Mouse (Mus musculus): ENCODE results near the gene H2-Eb1. TPM values are rescaled to one million over a fixed set of nuclear protein-coding genes. Genes with fewer than 3 reads are reported as not detected.

The H2-Eb1 gene
- polyA plus RNA-seq, 1 experiment from 2014 or later = 1.1 TPM

DNA sequence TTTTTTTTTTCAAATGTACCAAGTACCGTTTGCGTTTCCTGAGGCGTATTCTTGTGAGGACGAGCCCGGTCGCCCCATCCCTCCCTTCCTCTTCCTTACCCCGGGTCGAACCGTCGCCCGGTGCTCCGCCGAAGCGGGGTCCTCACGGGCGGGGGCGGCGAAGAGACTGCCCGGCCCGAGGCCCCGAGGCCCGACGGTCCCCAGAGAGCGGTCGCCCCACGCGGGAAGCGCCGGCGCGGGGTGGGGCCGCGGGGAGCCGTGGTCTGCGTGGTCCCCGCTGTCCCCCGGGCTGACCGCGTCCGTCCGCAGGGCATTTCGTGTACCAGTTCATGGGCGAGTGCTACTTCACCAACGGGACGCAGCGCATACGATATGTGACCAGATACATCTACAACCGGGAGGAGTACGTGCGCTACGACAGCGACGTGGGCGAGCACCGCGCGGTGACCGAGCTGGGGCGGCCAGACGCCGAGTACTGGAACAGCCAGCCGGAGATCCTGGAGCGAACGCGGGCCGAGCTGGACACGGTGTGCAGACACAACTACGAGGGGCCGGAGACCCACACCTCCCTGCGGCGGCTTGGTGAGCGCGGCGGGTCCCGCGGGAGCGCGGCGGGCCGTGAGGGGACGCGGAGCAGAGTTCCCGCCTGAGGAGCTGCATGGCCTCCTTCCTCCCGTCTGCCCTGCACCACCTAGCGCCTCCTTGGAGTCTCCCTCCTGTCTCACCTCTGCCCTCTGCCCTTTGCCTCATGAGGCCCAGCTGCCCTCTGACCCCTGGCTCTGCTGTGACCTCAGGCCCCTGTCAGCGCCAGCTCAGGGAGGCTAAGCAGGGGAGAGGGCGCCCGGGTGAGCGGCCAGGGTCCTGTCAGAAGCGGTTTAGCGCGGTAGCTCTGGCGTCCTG is 41.0 kb upstream of the H2-Eb1 start:
- H3K4me1 ChIP-seq (ENCODE audit: control insufficient read depth, insufficient read depth, low read length) = peaks cover 3% of the 10 kb centered on the region; the same call in 1 of the 2 replicates
- under 1% methylated on average over 86 of the region's 93 CpGs for WGBS
- peak overlapping the region; percentile 46 for H3K4me3 ChIP-seq (ENCODE audit: low read depth, low read length)
- no peaks in the 10 kb centered on the region for H3K36me3 ChIP-seq (ENCODE audit: control insufficient read depth, insufficient read depth, low read length)
- H3K9ac ChIP-seq (ENCODE audit: low read length) = peak overlapping the region; percentile 56
- peak overlapping the region; percentile 95 for H3K4me2 ChIP-seq (ENCODE audit: low read depth, severe bottlenecking)
- no peaks in the 10 kb centered on the region for H3K9me3 ChIP-seq (ENCODE audit: control insufficient read depth, low read length)
- ATAC-seq (ENCODE audit: insufficient number of reproducible peaks, low FRiP score, low TSS enrichment, low read depth) = no peak
- H3K27me3 ChIP-seq (ENCODE audit: control insufficient read depth, insufficient read depth, low read length) = peaks cover 7% of the 10 kb centered on the region; the same call in 1 of the 2 replicates
- H3K27ac ChIP-seq (replicated peaks; ENCODE audit: low read depth, low read length) = no peak overlapping the region
- DNase-seq (ENCODE audit: low spot score) = peak; percentile 67

DNA sequence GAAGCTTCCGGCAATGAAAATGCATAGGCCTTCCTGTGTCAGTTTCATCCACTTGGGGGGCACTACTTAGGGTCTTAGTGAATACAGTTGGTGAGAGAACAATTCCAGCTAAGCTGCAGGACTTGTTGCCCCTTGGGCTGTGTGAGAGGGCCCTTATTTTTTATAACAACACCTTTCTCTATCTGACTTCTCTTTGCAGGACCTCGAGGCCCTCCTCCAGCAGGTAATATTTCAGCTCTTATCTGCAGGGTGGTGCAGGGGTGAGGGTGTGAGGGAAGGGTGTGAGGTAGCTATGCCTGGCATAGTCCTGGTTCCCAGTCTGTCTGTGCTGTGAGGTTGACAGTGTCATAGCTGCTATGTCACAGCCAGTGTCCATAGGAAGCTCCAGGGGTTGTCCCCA is 37.4 kb upstream of the H2-Eb1 start:
- WGBS = 82% methylated on average over 2 of the region's 2 CpGs
- no peaks in the 10 kb centered on the region for H3K36me3 ChIP-seq (ENCODE audit: control insufficient read depth, insufficient read depth, low read length)
- H3K4me2 ChIP-seq (ENCODE audit: low read depth, severe bottlenecking) = no peak overlapping the region

GRCm38 (mm10) chr17:34268748-34269147 is 36.9 kb upstream of the H2-Eb1 start:
- no peaks in the 10 kb centered on the region for H3K36me3 ChIP-seq (ENCODE audit: control insufficient read depth, insufficient read depth, low read length)
- H3K4me2 ChIP-seq (ENCODE audit: low read depth, severe bottlenecking) = no peak overlapping the region
- DNase-seq (ENCODE audit: low spot score) (no peak), ATAC-seq (ENCODE audit: insufficient number of reproducible peaks, low FRiP score, low TSS enrichment, low read depth) (no peak)
- H3K4me3 ChIP-seq (ENCODE audit: low read depth, low read length) = no peak overlapping the region
- peaks cover 3% of the 10 kb centered on the region; the same call in 1 of the 2 replicates for H3K4me1 ChIP-seq (ENCODE audit: control insufficient read depth, insufficient read depth, low read length)
- no peak overlapping the region for H3K27ac ChIP-seq (replicated peaks; ENCODE audit: low read depth, low read length)
- no peak overlapping the region for H3K9ac ChIP-seq (ENCODE audit: low read length)
- peaks cover 7% of the 10 kb centered on the region; the same call in 1 of the 2 replicates for H3K27me3 ChIP-seq (ENCODE audit: control insufficient read depth, insufficient read depth, low read length)
- WGBS = 90% methylated on average over 2 of the region's 2 CpGs
- no peaks in the 10 kb centered on the region for H3K9me3 ChIP-seq (ENCODE audit: control insufficient read depth, low read length)

More for the DNA sequence above, 37.4 kb upstream of the H2-Eb1 start:
- Histone ChIP-seq H3K4me3 (ENCODE audit: low read depth, low read length) (no peak overlapping the region), H3K27me3 (ENCODE audit: control insufficient read depth, insufficient read depth, low read length) (peaks cover 7% of the 10 kb centered on the region; the same call in 1 of the 2 replicates), H3K9ac (ENCODE audit: low read length) (no peak overlapping the region), H3K4me1 (ENCODE audit: control insufficient read depth, insufficient read depth, low read length) (peaks cover 3% of the 10 kb centered on the region; the same call in 1 of the 2 replicates), H3K9me3 (ENCODE audit: control insufficient read depth, low read length) (no peaks in the 10 kb centered on the region), H3K27ac (replicated peaks; ENCODE audit: low read depth, low read length) (no peak overlapping the region)
- DNase-seq (ENCODE audit: low spot score) (no peak), ATAC-seq (ENCODE audit: insufficient number of reproducible peaks, low FRiP score, low TSS enrichment, low read depth) (no peak)

DNA sequence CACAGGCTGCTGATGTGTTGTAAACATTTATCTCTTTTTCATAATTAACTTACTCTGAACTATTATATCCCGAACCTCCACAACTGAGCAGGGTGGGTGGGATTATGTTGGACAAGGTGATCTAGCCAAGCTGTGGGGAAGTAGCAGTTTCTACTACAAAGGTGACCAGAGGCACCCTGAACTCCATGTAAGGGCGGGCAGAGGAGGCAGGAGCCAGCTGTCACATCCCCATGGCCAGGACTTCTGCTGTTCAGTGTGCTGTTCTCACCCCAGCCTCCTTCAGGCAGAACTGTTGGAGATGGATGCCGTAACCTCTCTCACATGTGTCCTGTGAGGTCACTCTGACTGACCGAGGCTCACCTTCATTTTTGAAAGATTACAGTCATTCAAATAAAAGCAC is 35.9 kb upstream of the H2-Eb1 start:
- Histone ChIP-seq H3K4me1 (ENCODE audit: control insufficient read depth, insufficient read depth, low read length) (no peaks in the 10 kb centered on the region), H3K27me3 (ENCODE audit: control insufficient read depth, insufficient read depth, low read length) (no peaks in the 10 kb centered on the region), H3K9me3 (ENCODE audit: control insufficient read depth, low read length) (no peaks in the 10 kb centered on the region), H3K36me3 (ENCODE audit: control insufficient read depth, insufficient read depth, low read length) (no peaks in the 10 kb centered on the region), H3K4me3 (ENCODE audit: low read depth, low read length) (no peak overlapping the region), H3K4me2 (ENCODE audit: low read depth, severe bottlenecking) (no peak overlapping the region), H3K9ac (ENCODE audit: low read length) (no peak overlapping the region), H3K27ac (replicated peaks; ENCODE audit: low read depth, low read length) (no peak overlapping the region)
- WGBS = 74% methylated on average over 4 of the region's 4 CpGs
- no peak for ATAC-seq (ENCODE audit: insufficient number of reproducible peaks, low FRiP score, low TSS enrichment, low read depth)
- no peak for DNase-seq (ENCODE audit: low spot score)

GRCm38 (mm10) chr17:34270230-34270629 is 35.4 kb upstream of the H2-Eb1 start:
- Histone ChIP-seq H3K9ac (ENCODE audit: low read length) (no peak overlapping the region), H3K27ac (replicated peaks; ENCODE audit: low read depth, low read length) (no peak overlapping the region), H3K4me3 (ENCODE audit: low read depth, low read length) (no peak overlapping the region), H3K4me2 (ENCODE audit: low read depth, severe bottlenecking) (no peak overlapping the region), H3K27me3 (ENCODE audit: control insufficient read depth, insufficient read depth, low read length) (no peaks in the 10 kb centered on the region), H3K9me3 (ENCODE audit: control insufficient read depth, low read length) (no peaks in the 10 kb centered on the region), H3K36me3 (ENCODE audit: control insufficient read depth, insufficient read depth, low read length) (no peaks in the 10 kb centered on the region), H3K4me1 (ENCODE audit: control insufficient read depth, insufficient read depth, low read length) (no peaks in the 10 kb centered on the region)
- ATAC-seq (ENCODE audit: insufficient number of reproducible peaks, low FRiP score, low TSS enrichment, low read depth) (no peak), DNase-seq (ENCODE audit: low spot score) (no peak)
- WGBS = 79% methylated on average over 2 of the region's 2 CpGs

DNA sequence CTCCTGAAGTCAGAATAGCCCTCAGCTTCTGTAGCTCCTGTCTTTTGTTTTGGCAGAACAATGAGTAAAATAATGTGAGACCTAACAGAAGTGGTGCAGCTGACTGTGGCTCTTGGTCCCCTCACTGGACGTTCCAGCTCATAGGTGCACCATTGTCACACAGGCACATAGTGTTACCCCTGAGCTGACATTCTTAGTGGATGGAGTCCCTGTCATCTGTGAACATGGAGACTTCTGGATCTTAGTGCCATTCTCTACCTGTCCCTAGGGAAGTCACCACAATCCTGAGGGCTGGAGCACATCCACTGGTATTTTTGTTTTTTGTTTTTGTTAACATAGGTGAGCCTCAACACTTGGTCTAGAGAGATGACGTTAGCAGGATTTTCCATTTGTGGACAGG is 34.7 kb upstream of the H2-Eb1 start:
- Histone ChIP-seq H3K4me1 (ENCODE audit: control insufficient read depth, insufficient read depth, low read length) (no peaks in the 10 kb centered on the region), H3K9ac (ENCODE audit: low read length) (no peak overlapping the region), H3K27me3 (ENCODE audit: control insufficient read depth, insufficient read depth, low read length) (no peaks in the 10 kb centered on the region), H3K9me3 (ENCODE audit: control insufficient read depth, low read length) (no peaks in the 10 kb centered on the region), H3K36me3 (ENCODE audit: control insufficient read depth, insufficient read depth, low read length) (no peaks in the 10 kb centered on the region), H3K27ac (replicated peaks; ENCODE audit: low read depth, low read length) (no peak overlapping the region), H3K4me2 (ENCODE audit: low read depth, severe bottlenecking) (no peak overlapping the region), H3K4me3 (ENCODE audit: low read depth, low read length) (no peak overlapping the region)
- ATAC-seq (ENCODE audit: insufficient number of reproducible peaks, low FRiP score, low TSS enrichment, low read depth) = no peak
- WGBS = 82% methylated on average over 2 of the region's 2 CpGs
- DNase-seq (ENCODE audit: low spot score) = no peak

DNA sequence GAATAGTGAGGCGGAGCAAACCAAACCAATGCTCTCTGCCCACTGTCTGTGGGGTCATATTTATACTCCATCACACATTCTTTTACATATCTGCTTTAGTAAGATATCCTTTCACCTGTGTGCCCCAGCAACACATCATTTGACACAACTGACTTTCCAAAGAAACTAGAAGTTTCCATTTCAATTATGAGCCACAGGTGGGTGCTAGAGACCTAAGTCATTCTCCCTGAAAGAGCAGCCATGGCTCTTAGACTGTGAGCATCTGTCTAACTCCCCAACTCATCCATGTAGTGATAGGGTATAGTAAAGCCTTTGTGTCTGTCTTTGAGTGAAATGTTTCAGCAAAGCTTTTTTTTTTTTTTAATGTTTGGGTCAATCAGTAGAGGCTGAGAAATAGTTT is 33.6 kb upstream of the H2-Eb1 start:
- Histone ChIP-seq H3K4me1 (ENCODE audit: control insufficient read depth, insufficient read depth, low read length) (no peaks in the 10 kb centered on the region), H3K4me2 (ENCODE audit: low read depth, severe bottlenecking) (no peak overlapping the region), H3K9me3 (ENCODE audit: control insufficient read depth, low read length) (no peaks in the 10 kb centered on the region), H3K4me3 (ENCODE audit: low read depth, low read length) (no peak overlapping the region), H3K27ac (replicated peaks; ENCODE audit: low read depth, low read length) (no peak overlapping the region), H3K27me3 (ENCODE audit: control insufficient read depth, insufficient read depth, low read length) (no peaks in the 10 kb centered on the region), H3K9ac (ENCODE audit: low read length) (no peak overlapping the region), H3K36me3 (ENCODE audit: control insufficient read depth, insufficient read depth, low read length) (no peaks in the 10 kb centered on the region)
- 89% methylated on average over 1 of the region's 1 CpGs for WGBS
- DNase-seq (ENCODE audit: low spot score) (no peak), ATAC-seq (ENCODE audit: insufficient number of reproducible peaks, low FRiP score, low TSS enrichment, low read depth) (no peak)

DNA sequence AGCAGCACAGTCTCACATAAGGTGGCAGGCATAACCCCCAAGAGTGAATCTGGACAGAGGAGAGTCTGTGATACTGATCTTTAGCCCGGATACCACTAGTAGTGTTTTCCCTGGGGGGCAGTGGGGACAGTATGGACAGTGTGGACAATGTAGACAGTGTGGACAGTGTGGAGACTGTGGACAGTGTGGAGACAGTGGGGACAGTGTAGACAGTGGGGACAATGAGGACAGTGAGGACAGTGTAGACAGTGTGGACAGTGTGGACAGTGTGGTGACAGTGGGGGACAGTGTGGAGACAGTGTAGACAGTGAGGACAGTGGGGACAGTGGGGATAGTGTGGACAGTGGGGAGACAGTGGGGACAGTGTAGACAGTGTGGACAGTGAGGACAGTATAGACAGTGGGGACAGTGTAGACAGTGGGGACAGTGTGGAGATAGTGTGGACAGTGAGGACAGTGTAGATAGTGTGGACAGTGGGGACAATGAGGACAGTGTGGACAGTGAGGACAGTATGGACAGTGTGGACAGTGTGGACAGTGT is 25.1 kb upstream of the H2-Eb1 start:
- H3K27me3 ChIP-seq (ENCODE audit: control insufficient read depth, insufficient read depth, low read length) = no peaks in the 10 kb centered on the region
- no peak overlapping the region for H3K27ac ChIP-seq (replicated peaks; ENCODE audit: low read depth, low read length)
- H3K36me3 ChIP-seq (ENCODE audit: control insufficient read depth, insufficient read depth, low read length) = no peaks in the 10 kb centered on the region
- no peak overlapping the region for H3K9ac ChIP-seq (ENCODE audit: low read length)
- no peaks in the 10 kb centered on the region for H3K4me1 ChIP-seq (ENCODE audit: control insufficient read depth, insufficient read depth, low read length)
- H3K4me2 ChIP-seq (ENCODE audit: low read depth, severe bottlenecking) = no peak overlapping the region; the same call in 1 of the 2 replicates
- DNase-seq (ENCODE audit: low spot score) (no peak), ATAC-seq (ENCODE audit: insufficient number of reproducible peaks, low FRiP score, low TSS enrichment, low read depth) (no peak)
- 79% methylated on average over 1 of the region's 1 CpGs for WGBS
- no peaks in the 10 kb centered on the region for H3K9me3 ChIP-seq (ENCODE audit: control insufficient read depth, low read length)
- no peak overlapping the region for H3K4me3 ChIP-seq (ENCODE audit: low read depth, low read length)
